Mouse (Mus musculus) intestine, embryonic 14.5 days (tissue): ENCODE results near the gene Zfand5. TPM values are rescaled to one million over a fixed set of nuclear protein-coding genes. Genes with fewer than 3 reads are reported as not detected.
"Not testable (repeated sequence)": the region's sequence is repeated elsewhere in the genome, so short reads cannot be mapped to it uniquely, and the experiment has no call there.

Experiments used
- ATAC-seq: fragments of 200-750 bp; cut with Nextera tagmentation; replicated peaks from 2 replicates; pipeline ENCODE4 v1.8.0; 2017; ENCODE audit warnings: low read depth, moderate number of reproducible peaks, moderate TSS enrichment, moderate library complexity; ENCODE audit not compliant: low FRiP score, low TSS enrichment
- DNase-seq: peaks from one replicate; pipeline ENCODE4 v3.0.0-alpha.2; 2018; ENCODE audit warnings: low spot score
- H3K27ac ChIP-seq: fragments of 300-500 bp; sonication (generic); 2 replicates; pipeline ENCODE4 v1.5.1; 2014; ENCODE audit warnings: low read depth, mild to moderate bottlenecking, control low read depth
- H3K27me3 ChIP-seq: fragments of 300-500 bp; sonication (generic); replicated peaks from 2 replicates; pipeline ENCODE4 v1.6.1; 2014; ENCODE audit warnings: low read length, control low read depth; ENCODE audit not compliant: control insufficient read depth, insufficient read depth
- H3K36me3 ChIP-seq: fragments of 300-500 bp; sonication (generic); 2 replicates; pipeline ENCODE4 v1.6.1; 2014; ENCODE audit warnings: low read length, control low read depth; ENCODE audit not compliant: control insufficient read depth, insufficient read depth
- H3K4me1 ChIP-seq: fragments of 300-500 bp; sonication (generic); replicated peaks from 2 replicates; pipeline ENCODE4 v1.6.1; 2014; ENCODE audit warnings: low read length, control low read depth, mixed read lengths; ENCODE audit not compliant: control insufficient read depth, insufficient read depth
- H3K4me2 ChIP-seq: fragments of 300-500 bp; sonication (generic); 2 replicates; pipeline ENCODE4 v1.6.1; 2014; ENCODE audit warnings: low read length
- H3K4me3 ChIP-seq: fragments of 300-500 bp; sonication (generic); 2 replicates; pipeline ENCODE4 v1.5.1; 2014; ENCODE audit warnings: low read depth, low read length, control low read depth, mixed read lengths
- H3K9ac ChIP-seq: fragments of 300-500 bp; sonication (generic); 2 replicates; pipeline ENCODE4 v1.6.1; 2014; ENCODE audit warnings: mild to moderate bottlenecking, low read length
- H3K9me3 ChIP-seq: fragments of 300-500 bp; sonication (generic); 2 replicates; pipeline ENCODE4 v1.6.1; 2016; ENCODE audit warnings: low read length, control low read depth; ENCODE audit not compliant: control insufficient read depth
- WGBS: fragments of 180-500 bp; shearing (Covaris S2); extraction: QIAGEN DNeasy Blood & Tissue Kit; methylation state at CpG from one replicate; pipeline ENCODE4 v1.1.7; 2014; 5-methylcytosine and 5-hydroxymethylcytosine counted together
- polyA plus RNA-seq: library from polyadenylated mRNA; unstranded; fragments of >200 nt; fragmentation: Nextera tagmentation; extraction: Ambion mirVana; gene quantifications from 2 replicates; pipeline ENCODE4 v1.2.1, GENCODE M21; 2014

Zfand5 gene
- polyA plus RNA-seq, 1 experiment from 2014 or later: 97.7 TPM

- Histone ChIP-seq H3K36me3 (no peaks in the 10 kb centered on the region), H3K27me3 (no peaks in the 10 kb centered on the region), H3K27ac (no peak overlapping the region), H3K9me3 (no peaks in the 10 kb centered on the region), H3K9ac (no peak overlapping the region), H3K4me1 (no peaks in the 10 kb centered on the region), H3K4me2 (no peak overlapping the region), H3K4me3 (no peak overlapping the region)
- ATAC-seq (no peak), DNase-seq (no peak)
- 84% methylated on average over 3 of the region's 3 CpGs for WGBS
Measured at GRCm38 (mm10) chr19:21307755-21308154, 35.7 kb downstream of the Zfand5 start.

GRCm38 (mm10) chr19:21310364-21310763, 38.3 kb downstream of the Zfand5 start:
- not testable (repeated sequence) for ATAC-seq, H3K27me3 ChIP-seq, H3K4me2 ChIP-seq, H3K9ac ChIP-seq, DNase-seq, H3K9me3 ChIP-seq, H3K27ac ChIP-seq, H3K36me3 ChIP-seq, H3K4me3 ChIP-seq, H3K4me1 ChIP-seq
- WGBS: 90% methylated on average over 5 of the region's 5 CpGs

- 75% methylated on average over 3 of the region's 3 CpGs for WGBS
- no peaks in the 10 kb centered on the region for H3K4me1 ChIP-seq
- ATAC-seq (no peak), DNase-seq (no peak)
- H3K36me3 ChIP-seq: no peaks in the 10 kb centered on the region
- H3K27ac ChIP-seq: no peak overlapping the region
- no peaks in the 10 kb centered on the region for H3K9me3 ChIP-seq
- no peak overlapping the region for H3K4me2 ChIP-seq
- H3K27me3 ChIP-seq: no peaks in the 10 kb centered on the region
- H3K9ac ChIP-seq: no peak overlapping the region
- no peak overlapping the region for H3K4me3 ChIP-seq
Measured at GRCm38 (mm10) chr19:21315701-21316100, 43.6 kb downstream of the Zfand5 start.

GRCm38 (mm10) chr19:21319618-21320017, 47.5 kb downstream of the Zfand5 start:
- no peak for ATAC-seq
- 94% methylated on average over 1 of the region's 1 CpGs for WGBS
- H3K4me1 ChIP-seq: no peaks in the 10 kb centered on the region
- no peak overlapping the region for H3K27ac ChIP-seq
- H3K9ac ChIP-seq: no peak overlapping the region
- DNase-seq: no peak
- H3K27me3 ChIP-seq: no peaks in the 10 kb centered on the region
- H3K4me3 ChIP-seq: no peak overlapping the region
- no peaks in the 10 kb centered on the region for H3K9me3 ChIP-seq
- H3K36me3 ChIP-seq: no peaks in the 10 kb centered on the region
- H3K4me2 ChIP-seq: no peak overlapping the region

GRCm38 (mm10) chr19:21325333-21325732, 53.3 kb downstream of the Zfand5 start:
- ATAC-seq: no peak
- Histone ChIP-seq H3K9ac (no peak overlapping the region), H3K4me1 (no peaks in the 10 kb centered on the region), H3K9me3 (no peaks in the 10 kb centered on the region), H3K27me3 (no peaks in the 10 kb centered on the region), H3K27ac (no peak overlapping the region), H3K4me2 (no peak overlapping the region), H3K4me3 (no peak overlapping the region), H3K36me3 (no peaks in the 10 kb centered on the region)
- WGBS: 84% methylated on average over 3 of the region's 3 CpGs
- DNase-seq: no peak

GRCm38 (mm10) chr19:21328951-21329350, 56.9 kb downstream of the Zfand5 start:
- DNase-seq: no peak
- H3K4me2 ChIP-seq: no peak overlapping the region
- ATAC-seq: no peak
- H3K9ac ChIP-seq: no peak overlapping the region
- no peaks in the 10 kb centered on the region for H3K27me3 ChIP-seq
- H3K9me3 ChIP-seq: no peaks in the 10 kb centered on the region
- H3K4me3 ChIP-seq: no peak overlapping the region
- no peaks in the 10 kb centered on the region for H3K36me3 ChIP-seq
- WGBS: 78% methylated on average over 9 of the region's 9 CpGs
- 0 out of 2 replicates have a peak, but pooled peaks cover 4% of the 10 kb centered on the region for H3K4me1 ChIP-seq
- H3K27ac ChIP-seq: no peak overlapping the region

- no peak overlapping the region for H3K4me3 ChIP-seq
- 0 out of 2 replicates have a peak, but pooled peaks cover 4% of the 10 kb centered on the region for H3K4me1 ChIP-seq
- no peaks in the 10 kb centered on the region for H3K27me3 ChIP-seq
- no peak for ATAC-seq
- no peak for DNase-seq
- H3K27ac ChIP-seq: no peak overlapping the region
- no peak overlapping the region for H3K9ac ChIP-seq
- no peaks in the 10 kb centered on the region for H3K9me3 ChIP-seq
- WGBS: 57% methylated on average over 5 of the region's 5 CpGs
- no peak overlapping the region for H3K4me2 ChIP-seq
- H3K36me3 ChIP-seq: no peaks in the 10 kb centered on the region
Measured at GRCm38 (mm10) chr19:21329770-21330169, 57.7 kb downstream of the Zfand5 start.

GRCm38 (mm10) chr19:21330305-21331115, 58.4 kb downstream of the Zfand5 start:
- no peak overlapping the region for H3K4me2 ChIP-seq
- no peak overlapping the region for H3K4me3 ChIP-seq
- 85% methylated on average over 6 of the region's 6 CpGs for WGBS
- no peak overlapping the region for H3K9ac ChIP-seq
- no peak overlapping the region for H3K27ac ChIP-seq
- H3K27me3 ChIP-seq: no peaks in the 10 kb centered on the region
- H3K9me3 ChIP-seq: no peaks in the 10 kb centered on the region
- DNase-seq (no peak), ATAC-seq (no peak)
- H3K36me3 ChIP-seq: no peaks in the 10 kb centered on the region
- 0 out of 2 replicates have a peak, but pooled peaks cover 4% of the 10 kb centered on the region for H3K4me1 ChIP-seq

GRCm38 (mm10) chr19:21331621-21332155, 59.6 kb downstream of the Zfand5 start:
- no peak overlapping the region for H3K4me3 ChIP-seq
- H3K9me3 ChIP-seq: no peaks in the 10 kb centered on the region
- no peak overlapping the region for H3K9ac ChIP-seq
- H3K36me3 ChIP-seq: no peaks in the 10 kb centered on the region
- no peak for ATAC-seq
- no peak for DNase-seq
- 39% methylated on average over 11 of the region's 11 CpGs for WGBS
- no peak overlapping the region for H3K4me2 ChIP-seq
- 0 out of 2 replicates have a peak, but pooled peaks cover 4% of the 10 kb centered on the region for H3K4me1 ChIP-seq
- H3K27ac ChIP-seq: no peak overlapping the region
- H3K27me3 ChIP-seq: no peaks in the 10 kb centered on the region
